In genomic region chr1:160210566-160210965, GRCm38 (mm10) we compare ENCODE assay signal across 8 mouse cellular contexts. TPM values are rescaled to one million over a fixed set of nuclear protein-coding genes. Genes with fewer than 3 reads are reported as not detected.
DNase-seq lines count a peak whose midpoint lies in the region; ATAC-seq and TF ChIP-seq lines count a peak whose summit lies in the region.

No protein-coding gene starts in this region.

- peak overlapping the region; percentile 58 for H3K4me2 ChIP-seq in embryonic facial prominence, embryonic 12.5 days (replicated peaks)
- H3K4me2 ChIP-seq in hindbrain, embryonic 16.5 days (ENCODE audit: low read length), result peak overlapping the region; percentile 84
- H3K4me2 ChIP-seq in midbrain, postnatal 0 days (ENCODE audit: low read depth, low read length, poor library complexity, severe bottlenecking), result peak overlapping the region; percentile 63

- no peak for DNase-seq in layer of hippocampus, adult 2 months (ENCODE audit: low spot score in 2 of 2)
- DNase-seq in layer of hippocampus, postnatal 36 days, result no peak
- DNase-seq in midbrain, postnatal 0 days (ENCODE audit: low spot score), result no peak
- DNase-seq in urinary bladder, postnatal 14 days (ENCODE audit: low spot score), result no peak
- DNase-seq in spleen, postnatal 36 days (ENCODE audit: low spot score in 2 of 2), result no peak
- no peak for DNase-seq in thymus, postnatal 25 days

- WGBS in embryonic facial prominence, embryonic 12.5 days, result 71% methylated on average over 3 of the region's 3 CpGs
- WGBS in hindbrain, embryonic 16.5 days, result 51% methylated on average over 3 of the region's 3 CpGs
- WGBS in midbrain, postnatal 0 days, result 52% methylated on average over 3 of the region's 3 CpGs

- H3K9ac ChIP-seq in embryonic facial prominence, embryonic 12.5 days, result no peak overlapping the region; the same call in 1 of the 2 replicates
- H3K9ac ChIP-seq in hindbrain, embryonic 16.5 days (ENCODE audit: low read depth, low read length), result no peak overlapping the region
- no peak overlapping the region for H3K9ac ChIP-seq in midbrain, postnatal 0 days (replicated peaks; ENCODE audit: low read length, poor library complexity, severe bottlenecking)

- ATAC-seq in embryonic facial prominence, embryonic 12.5 days (ENCODE audit: insufficient number of reproducible peaks, insufficient read depth, low FRiP score, low TSS enrichment), result no peak
- no peak for ATAC-seq in hindbrain, embryonic 16.5 days
- no peak for ATAC-seq in midbrain, postnatal 0 days (ENCODE audit: low FRiP score)

- H3K27ac ChIP-seq in layer of hippocampus, adult 2 months, result no peak overlapping the region
- H3K27ac ChIP-seq in embryonic facial prominence, embryonic 12.5 days, result no peak overlapping the region
- no peak overlapping the region for H3K27ac ChIP-seq in hindbrain, embryonic 16.5 days (ENCODE audit: low read depth, low read length)
- H3K27ac ChIP-seq in midbrain, postnatal 0 days (ENCODE audit: low read depth, low read length), result no peak overlapping the region

- H3K27me3 ChIP-seq in embryonic facial prominence, embryonic 12.5 days, result no peaks in the 10 kb centered on the region
- no peaks in the 10 kb centered on the region for H3K27me3 ChIP-seq in hindbrain, embryonic 16.5 days (replicated peaks; ENCODE audit: control insufficient read depth, insufficient read depth, low read length)
- H3K27me3 ChIP-seq in midbrain, postnatal 0 days (ENCODE audit: insufficient read depth, low read length), result no peaks in the 10 kb centered on the region

- H3K4me1 ChIP-seq in embryonic facial prominence, embryonic 12.5 days, result peaks cover 9% of the 10 kb centered on the region
- peaks cover 20% of the 10 kb centered on the region for H3K4me1 ChIP-seq in hindbrain, embryonic 16.5 days (ENCODE audit: control insufficient read depth, insufficient read depth, low read depth, low read length)
- H3K4me1 ChIP-seq in midbrain, postnatal 0 days (ENCODE audit: insufficient read depth, low read length), result peaks cover 13% of the 10 kb centered on the region

- H3K36me3 ChIP-seq in embryonic facial prominence, embryonic 12.5 days, result peaks cover 23% of the 10 kb centered on the region
- peaks cover 15% of the 10 kb centered on the region for H3K36me3 ChIP-seq in hindbrain, embryonic 16.5 days (ENCODE audit: control insufficient read depth, insufficient read depth, low read length)
- H3K36me3 ChIP-seq in midbrain, postnatal 0 days (ENCODE audit: insufficient read depth, low read length), result peaks cover 11% of the 10 kb centered on the region; the same call in 1 of the 2 replicates

- H3K9me3 ChIP-seq in embryonic facial prominence, embryonic 12.5 days, result no peaks in the 10 kb centered on the region
- no peaks in the 10 kb centered on the region for H3K9me3 ChIP-seq in hindbrain, embryonic 16.5 days (ENCODE audit: control insufficient read depth, low read length)
- H3K9me3 ChIP-seq in midbrain, postnatal 0 days (ENCODE audit: low read length), result no peaks in the 10 kb centered on the region

- no peak for TF ChIP-seq CTCF in layer of hippocampus, adult 2 months (conservative IDR thresholded peaks at IDR 0.05)
- TF ChIP-seq CTCF in midbrain, postnatal 0 days (IDR thresholded peaks at IDR 0.05), result no peak

- peak overlapping the region; percentile 91; the same call in 1 of the 2 replicates for H3K4me3 ChIP-seq in layer of hippocampus, adult 2 months
- peak overlapping the region; percentile 66; the same call in 1 of the 2 replicates for H3K4me3 ChIP-seq in embryonic facial prominence, embryonic 12.5 days
- H3K4me3 ChIP-seq in hindbrain, embryonic 16.5 days (ENCODE audit: low read length), result peak overlapping the region; percentile 93
- peak overlapping the region; percentile 75; the same call in 1 of the 2 replicates for H3K4me3 ChIP-seq in midbrain, postnatal 0 days (ENCODE audit: low read depth, low read length)

RNA-seq across cellular contexts. Expression of gene Cacybp, which starts 2.1 kb away (rescaled TPM):
- 10 to 100 TPM; 88.7 to 91.3 TPM for total RNA-seq in layer of hippocampus, adult 2 months (2021)
- total RNA-seq in layer of hippocampus, postnatal 36 days (2021), result 10 to 100 TPM; 95.8 to 98.7 TPM
- polyA plus RNA-seq in embryonic facial prominence, embryonic 12.5 days (2016; fragmentation: Nextera tagmentation; extraction: Ambion mirVana), result 228 and 234 TPM in 2 replicates
- 263 and 294 TPM in 2 replicates for polyA plus RNA-seq in hindbrain, embryonic 16.5 days (2015; fragmentation: Nextera tagmentation; extraction: Ambion mirVana)
- total RNA-seq in midbrain, postnatal 0 days (2014; rRNA removed), result 126 and 134 TPM in 2 replicates
- 320 and 328 TPM in 2 replicates for polyA plus RNA-seq in midbrain, postnatal 0 days (2015; fragmentation: Nextera tagmentation; extraction: Ambion mirVana)

RNA-seq across cellular contexts. Expression of gene Mrps14, which starts 15.6 kb away (rescaled TPM):
- total RNA-seq in layer of hippocampus, adult 2 months (2021), result 10 to 100 TPM; 61.7 to 65.0 TPM
- total RNA-seq in layer of hippocampus, postnatal 36 days (2021), result 10 to 100 TPM; 62.8 to 76.7 TPM
- polyA plus RNA-seq in embryonic facial prominence, embryonic 12.5 days (2016; fragmentation: Nextera tagmentation; extraction: Ambion mirVana), result 232 and 233 TPM in 2 replicates
- 129 and 137 TPM in 2 replicates for polyA plus RNA-seq in hindbrain, embryonic 16.5 days (2015; fragmentation: Nextera tagmentation; extraction: Ambion mirVana)
- total RNA-seq in midbrain, postnatal 0 days (2014; rRNA removed), result 10.6 and 17.7 TPM in 2 replicates
- 110 and 111 TPM in 2 replicates for polyA plus RNA-seq in midbrain, postnatal 0 days (2015; fragmentation: Nextera tagmentation; extraction: Ambion mirVana)

RNA-seq across cellular contexts. Expression of gene Tnn, which starts 57.2 kb away (rescaled TPM):
- total RNA-seq in layer of hippocampus, adult 2 months (2021), result under 1 TPM in 1 of 2 experiments, not detected in 1; 0.10 TPM
- under 1 TPM; 0.08 to 0.10 TPM for total RNA-seq in layer of hippocampus, postnatal 36 days (2021)
- 1.3 and 1.7 TPM in 2 replicates for polyA plus RNA-seq in embryonic facial prominence, embryonic 12.5 days (2016; fragmentation: Nextera tagmentation; extraction: Ambion mirVana)
- 0.08 and 0.44 TPM in 2 replicates for polyA plus RNA-seq in hindbrain, embryonic 16.5 days (2015; fragmentation: Nextera tagmentation; extraction: Ambion mirVana)
- 0.11 and 0.14 TPM in 2 replicates for total RNA-seq in midbrain, postnatal 0 days (2014; rRNA removed)
- polyA plus RNA-seq in midbrain, postnatal 0 days (2015; fragmentation: Nextera tagmentation; extraction: Ambion mirVana), result 0.05 TPM in 1 of 2 replicates, not detected in the other
